Mouse (Mus musculus): ENCODE measurements around the gene Bard1.

DNA sequence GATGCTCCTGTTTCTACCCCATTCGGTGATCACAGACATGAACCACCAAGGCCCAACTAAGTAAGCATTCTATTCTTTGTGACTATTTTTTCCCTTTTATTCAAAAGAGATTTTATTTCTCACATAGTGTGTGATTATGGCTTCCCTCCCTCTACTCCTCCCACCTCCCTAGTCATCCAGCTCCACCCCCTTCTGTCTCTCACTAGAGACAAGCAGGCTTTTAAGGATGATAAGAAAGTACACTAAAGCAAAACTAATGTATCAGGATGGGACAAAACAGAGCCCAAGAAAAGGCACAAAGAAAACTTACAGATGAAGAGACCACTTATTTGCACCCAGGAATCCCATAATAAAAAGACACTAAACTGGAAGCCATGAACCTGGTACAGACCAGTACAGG lies 6.9 kb downstream of the Bard1 start:
- no peak for TF ChIP-seq TAL1 (IDR thresholded peaks at IDR 0.05; ENCODE audit: low read length)
- TF ChIP-seq GATA1 (IDR thresholded peaks at IDR 0.05; ENCODE audit: low read length) = no peak

Data from erythroblast, embryonic 14.5 days (primary cell).